Comparison of ENCODE assay signal across 8 mouse cellular contexts in the genomic region with DNA sequence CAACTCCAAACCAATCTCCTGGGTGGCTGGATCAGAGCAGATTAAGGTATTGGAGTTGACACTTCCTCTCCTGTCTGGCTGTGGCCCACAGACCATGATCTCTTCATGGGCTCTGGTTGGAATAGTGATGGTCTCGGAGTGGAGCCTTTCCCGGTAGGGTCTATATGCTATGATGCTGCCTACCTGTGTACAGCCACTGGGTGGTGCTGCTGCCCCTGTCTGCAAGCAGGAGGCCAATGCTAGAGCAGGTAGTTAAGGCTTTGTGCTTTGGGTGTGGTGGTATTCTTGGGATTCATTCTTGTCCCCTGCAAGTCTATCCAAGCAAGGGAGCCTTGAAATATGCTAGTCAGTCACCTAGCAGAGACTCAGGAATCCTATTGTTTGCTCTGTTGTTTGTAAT. TPM values are rescaled to one million over a fixed set of nuclear protein-coding genes. Genes with fewer than 3 reads are reported as not detected.
DNase-seq lines count a peak whose midpoint lies in the region; ATAC-seq and TF ChIP-seq lines count a peak whose summit lies in the region.

No protein-coding gene starts in this region.

- no peaks in the 10 kb centered on the region for H3K4me1 ChIP-seq in forebrain, embryonic 14.5 days (ENCODE audit: control insufficient read depth, insufficient read depth, low read length)
- no peaks in the 10 kb centered on the region for H3K4me1 ChIP-seq in forebrain, embryonic 15.5 days
- no peaks in the 10 kb centered on the region for H3K4me1 ChIP-seq in cerebellum, adult 2 months (ENCODE audit: control insufficient read depth, insufficient read depth, low read length)
- no peaks in the 10 kb centered on the region for H3K4me1 ChIP-seq in stomach, embryonic 16.5 days (ENCODE audit: control insufficient read depth, insufficient read depth, low read length)

- peak; percentile 94 for TF ChIP-seq CTCF in cerebellum, adult 2 months (IDR thresholded peaks at IDR 0.05; ENCODE audit: borderline replicate concordance, insufficient read depth, low read depth, low read length)

- H3K27ac ChIP-seq in forebrain, embryonic 14.5 days (ENCODE audit: low read depth, low read length) = no peak overlapping the region
- no peak overlapping the region for H3K27ac ChIP-seq in forebrain, embryonic 15.5 days (replicated peaks)
- H3K27ac ChIP-seq in cerebellum, adult 2 months (ENCODE audit: insufficient read depth, low read length) = no peak overlapping the region
- no peak overlapping the region for H3K27ac ChIP-seq in stomach, embryonic 16.5 days (ENCODE audit: low read length)

- no peaks in the 10 kb centered on the region for H3K36me3 ChIP-seq in forebrain, embryonic 14.5 days (ENCODE audit: control insufficient read depth, insufficient read depth, low read length)
- H3K36me3 ChIP-seq in forebrain, embryonic 15.5 days = no peaks in the 10 kb centered on the region
- H3K36me3 ChIP-seq in stomach, embryonic 16.5 days (ENCODE audit: control insufficient read depth, insufficient read depth, low read length) = no peaks in the 10 kb centered on the region

- no peaks in the 10 kb centered on the region for H3K27me3 ChIP-seq in forebrain, embryonic 14.5 days (replicated peaks; ENCODE audit: control insufficient read depth, insufficient read depth, low read length)
- H3K27me3 ChIP-seq in forebrain, embryonic 15.5 days = no peaks in the 10 kb centered on the region
- no peaks in the 10 kb centered on the region for H3K27me3 ChIP-seq in cerebellum, adult 2 months (ENCODE audit: control insufficient read depth, insufficient read depth, low read length)
- no peaks in the 10 kb centered on the region for H3K27me3 ChIP-seq in stomach, embryonic 16.5 days (ENCODE audit: control insufficient read depth, insufficient read depth, low read length)

- DNase-seq in forebrain, embryonic 14.5 days (ENCODE audit: low spot score) = peak; percentile 22
- peak; percentile 46 to 68 for DNase-seq in CD8-positive naive resting alpha-beta T cell, adult 2 months (ENCODE audit: low read depth in 2 of 2, low spot score in 2 of 2)
- DNase-seq in cerebellum, adult 2 months = peak; percentile 45 to 47
- peak; percentile 65 to 68 for DNase-seq in heart, postnatal 10 days
- DNase-seq in layer of hippocampus, postnatal 10 days (ENCODE audit: low spot score in 2 of 2) = peak; percentile 65 to 75
- peak; percentile 61 to 69 for DNase-seq in lung, postnatal 4 days

- no peak for ATAC-seq in forebrain, embryonic 14.5 days
- ATAC-seq in forebrain, embryonic 15.5 days (replicated peaks) = no peak
- ATAC-seq in stomach, embryonic 16.5 days (ENCODE audit: insufficient read depth, low FRiP score) = 0 out of 2 replicates have a peak, but pooled peaks have one; percentile 25

- intact Hi-C loops in heart, postnatal 10 days (cut with DNase I) = loop anchor here (1.0 to 5.0 kb wide), 3 partner anchors 47 to 169 kb away; no protein-coding TSS in a partner anchor

- no peak overlapping the region for H3K4me2 ChIP-seq in forebrain, embryonic 14.5 days (ENCODE audit: low read length)
- H3K4me2 ChIP-seq in forebrain, embryonic 15.5 days (replicated peaks) = no peak overlapping the region
- H3K4me2 ChIP-seq in stomach, embryonic 16.5 days (ENCODE audit: low read depth, low read length) = no peak overlapping the region

- TF ChIP-seq POLR2A in cerebellum, adult 2 months (IDR thresholded peaks at IDR 0.05; ENCODE audit: borderline replicate concordance, insufficient read depth, low read length) = no peak

- 31% methylated on average over 2 of the region's 2 CpGs for WGBS in forebrain, embryonic 14.5 days
- WGBS in forebrain, embryonic 15.5 days = 41% methylated on average over 2 of the region's 2 CpGs
- WGBS in cerebellum, adult 2 months = 32% methylated on average over 2 of the region's 2 CpGs
- 42% methylated on average over 2 of the region's 2 CpGs for WGBS in stomach, embryonic 16.5 days

- no peak overlapping the region for H3K9ac ChIP-seq in forebrain, embryonic 14.5 days (ENCODE audit: low read length)
- H3K9ac ChIP-seq in forebrain, embryonic 15.5 days (replicated peaks) = no peak overlapping the region
- no peak overlapping the region for H3K9ac ChIP-seq in stomach, embryonic 16.5 days (ENCODE audit: low read length)

- no peak overlapping the region for H3K4me3 ChIP-seq in forebrain, embryonic 14.5 days (ENCODE audit: low read depth, low read length)
- no peak overlapping the region for H3K4me3 ChIP-seq in forebrain, embryonic 15.5 days
- no peak overlapping the region for H3K4me3 ChIP-seq in cerebellum, adult 2 months (replicated peaks; ENCODE audit: insufficient read depth, low read depth, low read length)
- no peak overlapping the region for H3K4me3 ChIP-seq in stomach, embryonic 16.5 days (replicated peaks; ENCODE audit: low read length)

- no peaks in the 10 kb centered on the region for H3K9me3 ChIP-seq in forebrain, embryonic 14.5 days (replicated peaks; ENCODE audit: control insufficient read depth, low read length)
- H3K9me3 ChIP-seq in forebrain, embryonic 15.5 days = no peaks in the 10 kb centered on the region
- no peaks in the 10 kb centered on the region for H3K9me3 ChIP-seq in stomach, embryonic 16.5 days (replicated peaks; ENCODE audit: control insufficient read depth, low read length)

RNA-seq across cellular contexts. Expression of gene Lamb3, which starts 0.7 kb away (rescaled TPM):
- 0.80 and 0.85 TPM in 2 replicates for polyA plus RNA-seq in forebrain, embryonic 14.5 days (2014; fragmentation: Nextera tagmentation; extraction: Ambion mirVana)
- polyA plus RNA-seq in forebrain, embryonic 15.5 days (2015; fragmentation: Nextera tagmentation; extraction: Ambion mirVana) = 0.41 and 0.62 TPM in 2 replicates
- polyA plus RNA-seq in cerebellum, adult 2 months (2012; rRNA removed) = 3.9 and 4.1 TPM in 2 replicates
- total RNA-seq in heart, postnatal 10 days (2021) = 10 to 100 TPM in 1 of 2 experiments, 1 to 10 TPM in 1; 9.0 to 12.2 TPM
- 1 to 10 TPM; 1.2 to 1.8 TPM for total RNA-seq in layer of hippocampus, postnatal 10 days (2021)
- 17.6 and 24.6 TPM in 2 replicates for polyA plus RNA-seq in stomach, embryonic 16.5 days (2015; fragmentation: Nextera tagmentation; extraction: Ambion mirVana)

RNA-seq across cellular contexts. Expression of gene Traf3ip3, which starts 6.7 kb away (rescaled TPM):
- polyA plus RNA-seq in forebrain, embryonic 14.5 days (2014; fragmentation: Nextera tagmentation; extraction: Ambion mirVana) = 1.5 and 2.0 TPM in 2 replicates
- 1.3 TPM in 2 replicates for polyA plus RNA-seq in forebrain, embryonic 15.5 days (2015; fragmentation: Nextera tagmentation; extraction: Ambion mirVana)
- polyA plus RNA-seq in cerebellum, adult 2 months (2012; rRNA removed) = 0.79 and 0.80 TPM in 2 replicates
- 1 to 10 TPM; 1.6 to 2.6 TPM for total RNA-seq in heart, postnatal 10 days (2021)
- total RNA-seq in layer of hippocampus, postnatal 10 days (2021) = 1 to 10 TPM; 2.7 to 3.0 TPM
- polyA plus RNA-seq in stomach, embryonic 16.5 days (2015; fragmentation: Nextera tagmentation; extraction: Ambion mirVana) = 5.0 and 8.5 TPM in 2 replicates

RNA-seq across cellular contexts. Expression of gene A130010J15Rik, which starts 40.3 kb away (rescaled TPM):
- 13.3 and 14.6 TPM in 2 replicates for polyA plus RNA-seq in forebrain, embryonic 14.5 days (2014; fragmentation: Nextera tagmentation; extraction: Ambion mirVana)
- polyA plus RNA-seq in forebrain, embryonic 15.5 days (2015; fragmentation: Nextera tagmentation; extraction: Ambion mirVana) = 14.2 and 15.7 TPM in 2 replicates
- 4.0 and 4.3 TPM in 2 replicates for polyA plus RNA-seq in cerebellum, adult 2 months (2012; rRNA removed)
- 1 to 10 TPM; 5.5 to 6.1 TPM for total RNA-seq in heart, postnatal 10 days (2021)
- total RNA-seq in layer of hippocampus, postnatal 10 days (2021) = 1 to 10 TPM; 6.7 to 7.3 TPM
- 15.8 and 17.7 TPM in 2 replicates for polyA plus RNA-seq in stomach, embryonic 16.5 days (2015; fragmentation: Nextera tagmentation; extraction: Ambion mirVana)

RNA-seq across cellular contexts. Expression of gene Irf6, which starts 55.3 kb away (rescaled TPM):
- 0.35 and 0.60 TPM in 2 replicates for polyA plus RNA-seq in forebrain, embryonic 14.5 days (2014; fragmentation: Nextera tagmentation; extraction: Ambion mirVana)
- 0.52 and 0.79 TPM in 2 replicates for polyA plus RNA-seq in forebrain, embryonic 15.5 days (2015; fragmentation: Nextera tagmentation; extraction: Ambion mirVana)
- 0.89 and 2.0 TPM in 2 replicates for polyA plus RNA-seq in cerebellum, adult 2 months (2012; rRNA removed)
- total RNA-seq in heart, postnatal 10 days (2021) = 1 to 10 TPM; 4.1 to 4.6 TPM
- total RNA-seq in layer of hippocampus, postnatal 10 days (2021) = 1 to 10 TPM; 1.0 TPM
- polyA plus RNA-seq in stomach, embryonic 16.5 days (2015; fragmentation: Nextera tagmentation; extraction: Ambion mirVana) = 74.0 and 91.4 TPM in 2 replicates

RNA-seq across cellular contexts. Expression of gene Hsd11b1, which starts 55.7 kb away (rescaled TPM):
- polyA plus RNA-seq in forebrain, embryonic 14.5 days (2014; fragmentation: Nextera tagmentation; extraction: Ambion mirVana) = 0.41 and 0.47 TPM in 2 replicates
- 0.66 and 0.67 TPM in 2 replicates for polyA plus RNA-seq in forebrain, embryonic 15.5 days (2015; fragmentation: Nextera tagmentation; extraction: Ambion mirVana)
- polyA plus RNA-seq in cerebellum, adult 2 months (2012; rRNA removed) = 94.8 and 95.6 TPM in 2 replicates
- 1 to 10 TPM; 1.1 to 1.3 TPM for total RNA-seq in heart, postnatal 10 days (2021)
- total RNA-seq in layer of hippocampus, postnatal 10 days (2021) = 10 to 100 TPM; 31.5 to 35.3 TPM
- 2.1 and 3.0 TPM in 2 replicates for polyA plus RNA-seq in stomach, embryonic 16.5 days (2015; fragmentation: Nextera tagmentation; extraction: Ambion mirVana)
